Mouse (Mus musculus): ENCODE results near the gene S1pr3. TPM values are rescaled to one million over a fixed set of nuclear protein-coding genes. Genes with fewer than 3 reads are reported as not detected.

The S1pr3 gene
- polyA plus RNA-seq, 1 experiment from 2014 or later, result 21.2 TPM

GRCm38 (mm10) chr13:51409936-51410481, 1.6 kb downstream of the S1pr3 start:
- Histone ChIP-seq H3K9ac (ENCODE audit: low read depth, low read length) (no peak overlapping the region), H3K4me2 (peak overlapping the region; percentile 66), H3K27ac (ENCODE audit: low read depth, low read length) (no peak overlapping the region), H3K9me3 (replicated peaks; ENCODE audit: control insufficient read depth, low read length) (no peaks in the 10 kb centered on the region; the same call in 1 of the 2 replicates), H3K36me3 (ENCODE audit: control insufficient read depth, insufficient read depth, low read length) (0 out of 2 replicates have a peak, but pooled peaks cover 2% of the 10 kb centered on the region), H3K27me3 (ENCODE audit: control insufficient read depth, insufficient read depth, low read length) (peaks cover 3% of the 10 kb centered on the region), H3K4me3 (ENCODE audit: low read depth, low read length) (peak overlapping the region; percentile 23), H3K4me1 (ENCODE audit: control insufficient read depth, insufficient read depth, low read length) (peaks cover 8% of the 10 kb centered on the region)
- no peak for ATAC-seq (replicated peaks; ENCODE audit: insufficient number of reproducible peaks, low FRiP score, low TSS enrichment)
- 64% methylated on average over 6 of the region's 6 CpGs for WGBS (ENCODE audit: insufficient replicate concordance)

GRCm38 (mm10) chr13:51411243-51411642, 2.8 kb downstream of the S1pr3 start:
- WGBS (ENCODE audit: insufficient replicate concordance), result 47% methylated on average over 9 of the region's 9 CpGs
- H3K27ac ChIP-seq (ENCODE audit: low read depth, low read length), result no peak overlapping the region

GRCm38 (mm10) chr13:51411696-51412430, 3.4 kb downstream of the S1pr3 start:
- H3K27me3 ChIP-seq (ENCODE audit: control insufficient read depth, insufficient read depth, low read length), result peaks cover 3% of the 10 kb centered on the region

More at GRCm38 (mm10) chr13:51411243-51411642, 2.8 kb downstream of the S1pr3 start:
- H3K36me3 ChIP-seq (ENCODE audit: control insufficient read depth, insufficient read depth, low read length), result 0 out of 2 replicates have a peak, but pooled peaks cover 4% of the 10 kb centered on the region
- ATAC-seq (replicated peaks; ENCODE audit: insufficient number of reproducible peaks, low FRiP score, low TSS enrichment), result no peak
- H3K4me2 ChIP-seq, result peak overlapping the region; percentile 66
- peaks cover 8% of the 10 kb centered on the region for H3K4me1 ChIP-seq (ENCODE audit: control insufficient read depth, insufficient read depth, low read length)
- no peak overlapping the region; the same call in 1 of the 2 replicates for H3K4me3 ChIP-seq (ENCODE audit: low read depth, low read length)
- H3K9ac ChIP-seq (ENCODE audit: low read depth, low read length), result 0 out of 2 replicates have a peak overlapping the region, but pooled peaks have one; percentile 24
- H3K9me3 ChIP-seq (replicated peaks; ENCODE audit: control insufficient read depth, low read length), result no peaks in the 10 kb centered on the region; the same call in 1 of the 2 replicates
- H3K27me3 ChIP-seq (ENCODE audit: control insufficient read depth, insufficient read depth, low read length), result peaks cover 3% of the 10 kb centered on the region

GRCm38 (mm10) chr13:51413461-51413860, 5.0 kb downstream of the S1pr3 start:
- H3K4me2 ChIP-seq, result no peak overlapping the region
- ATAC-seq (replicated peaks; ENCODE audit: insufficient number of reproducible peaks, low FRiP score, low TSS enrichment), result no peak
- WGBS (ENCODE audit: insufficient replicate concordance), result 58% methylated on average over 3 of the region's 3 CpGs
- no peak overlapping the region for H3K9ac ChIP-seq (ENCODE audit: low read depth, low read length)
- H3K4me3 ChIP-seq (ENCODE audit: low read depth, low read length), result no peak overlapping the region
- H3K36me3 ChIP-seq (ENCODE audit: control insufficient read depth, insufficient read depth, low read length), result peaks cover 4% of the 10 kb centered on the region; the same call in 1 of the 2 replicates
- no peak overlapping the region for H3K27ac ChIP-seq (ENCODE audit: low read depth, low read length)
- peaks cover 11% of the 10 kb centered on the region for H3K4me1 ChIP-seq (ENCODE audit: control insufficient read depth, insufficient read depth, low read length)
- H3K27me3 ChIP-seq (ENCODE audit: control insufficient read depth, insufficient read depth, low read length), result no peaks in the 10 kb centered on the region; the same call in 1 of the 2 replicates
- no peaks in the 10 kb centered on the region; the same call in 1 of the 2 replicates for H3K9me3 ChIP-seq (replicated peaks; ENCODE audit: control insufficient read depth, low read length)

More at GRCm38 (mm10) chr13:51411696-51412430, 3.4 kb downstream of the S1pr3 start:
- Histone ChIP-seq H3K9ac (ENCODE audit: low read depth, low read length) (0 out of 2 replicates have a peak overlapping the region, but pooled peaks have one; percentile 24), H3K9me3 (replicated peaks; ENCODE audit: control insufficient read depth, low read length) (no peaks in the 10 kb centered on the region; the same call in 1 of the 2 replicates), H3K4me1 (ENCODE audit: control insufficient read depth, insufficient read depth, low read length) (peaks cover 8% of the 10 kb centered on the region), H3K27ac (ENCODE audit: low read depth, low read length) (no peak overlapping the region), H3K4me3 (ENCODE audit: low read depth, low read length) (no peak overlapping the region; the same call in 1 of the 2 replicates), H3K36me3 (ENCODE audit: control insufficient read depth, insufficient read depth, low read length) (0 out of 2 replicates have a peak, but pooled peaks cover 4% of the 10 kb centered on the region), H3K4me2 (peak overlapping the region; percentile 8; the same call in 1 of the 2 replicates)
- no peak for ATAC-seq (replicated peaks; ENCODE audit: insufficient number of reproducible peaks, low FRiP score, low TSS enrichment)
- 36% methylated on average over 12 of the region's 12 CpGs for WGBS (ENCODE audit: insufficient replicate concordance)

- H3K36me3 ChIP-seq (ENCODE audit: control insufficient read depth, insufficient read depth, low read length), result peaks cover 4% of the 10 kb centered on the region; the same call in 1 of the 2 replicates
- H3K4me2 ChIP-seq, result no peak overlapping the region
- ATAC-seq (replicated peaks; ENCODE audit: insufficient number of reproducible peaks, low FRiP score, low TSS enrichment), result no peak
- 80% methylated on average over 11 of the region's 11 CpGs for WGBS (ENCODE audit: insufficient replicate concordance)
- H3K9ac ChIP-seq (ENCODE audit: low read depth, low read length), result no peak overlapping the region
- H3K9me3 ChIP-seq (replicated peaks; ENCODE audit: control insufficient read depth, low read length), result no peaks in the 10 kb centered on the region; the same call in 1 of the 2 replicates
- H3K4me3 ChIP-seq (ENCODE audit: low read depth, low read length), result no peak overlapping the region
- no peak overlapping the region for H3K27ac ChIP-seq (ENCODE audit: low read depth, low read length)
- peaks cover 4% of the 10 kb centered on the region; the same call in 1 of the 2 replicates for H3K4me1 ChIP-seq (ENCODE audit: control insufficient read depth, insufficient read depth, low read length)
- H3K27me3 ChIP-seq (ENCODE audit: control insufficient read depth, insufficient read depth, low read length), result no peaks in the 10 kb centered on the region
These were observed 8.3 kb downstream of the S1pr3 start for GRCm38 (mm10) chr13:51416727-51417126.

- H3K9ac ChIP-seq (ENCODE audit: low read depth, low read length), result 0 out of 2 replicates have a peak overlapping the region, but pooled peaks have one; percentile 16
These were observed 9.4 kb downstream of the S1pr3 start for GRCm38 (mm10) chr13:51417796-51418195.

GRCm38 (mm10) chr13:51418268-51418941, 10.0 kb downstream of the S1pr3 start:
- 4% methylated on average over 20 of the region's 20 CpGs for WGBS (ENCODE audit: insufficient replicate concordance)
- Histone ChIP-seq H3K27ac (ENCODE audit: low read depth, low read length) (no peak overlapping the region), H3K4me3 (ENCODE audit: low read depth, low read length) (no peak overlapping the region), H3K9ac (ENCODE audit: low read depth, low read length) (peak overlapping the region; percentile 52; the same call in 1 of the 2 replicates), H3K27me3 (ENCODE audit: control insufficient read depth, insufficient read depth, low read length) (no peaks in the 10 kb centered on the region), H3K4me1 (ENCODE audit: control insufficient read depth, insufficient read depth, low read length) (peaks cover 4% of the 10 kb centered on the region; the same call in 1 of the 2 replicates), H3K4me2 (peak overlapping the region; percentile 34), H3K36me3 (ENCODE audit: control insufficient read depth, insufficient read depth, low read length) (peaks cover 4% of the 10 kb centered on the region; the same call in 1 of the 2 replicates), H3K9me3 (replicated peaks; ENCODE audit: control insufficient read depth, low read length) (no peaks in the 10 kb centered on the region; the same call in 1 of the 2 replicates)
- peak; percentile 39; the same call in 1 of the 2 replicates for ATAC-seq (replicated peaks; ENCODE audit: insufficient number of reproducible peaks, low FRiP score, low TSS enrichment)

More at GRCm38 (mm10) chr13:51417796-51418195, 9.4 kb downstream of the S1pr3 start:
- Histone ChIP-seq H3K36me3 (ENCODE audit: control insufficient read depth, insufficient read depth, low read length) (peaks cover 4% of the 10 kb centered on the region; the same call in 1 of the 2 replicates), H3K27ac (ENCODE audit: low read depth, low read length) (no peak overlapping the region), H3K4me2 (no peak overlapping the region), H3K27me3 (ENCODE audit: control insufficient read depth, insufficient read depth, low read length) (no peaks in the 10 kb centered on the region), H3K4me3 (ENCODE audit: low read depth, low read length) (no peak overlapping the region), H3K9me3 (replicated peaks; ENCODE audit: control insufficient read depth, low read length) (no peaks in the 10 kb centered on the region; the same call in 1 of the 2 replicates), H3K4me1 (ENCODE audit: control insufficient read depth, insufficient read depth, low read length) (peaks cover 4% of the 10 kb centered on the region; the same call in 1 of the 2 replicates)
- 66% methylated on average over 6 of the region's 6 CpGs for WGBS (ENCODE audit: insufficient replicate concordance)
- no peak for ATAC-seq (replicated peaks; ENCODE audit: insufficient number of reproducible peaks, low FRiP score, low TSS enrichment)
